Mouse (Mus musculus) liver, postnatal 0 days (tissue): Measurements from ENCODE around the gene Phlda1. TPM values are rescaled to one million over a fixed set of nuclear protein-coding genes. Genes with fewer than 3 reads are reported as not detected.

Experiments used
- ATAC-seq: fragments of 200-750 bp; cut with Nextera tagmentation; 2 replicates; pipeline ENCODE4 v1.8.0; 2017; ENCODE audit warnings: mild to moderate bottlenecking, moderate library complexity
- DNase-seq: peaks from one replicate; pipeline ENCODE4 v3.0.0-alpha.2; 2016
- H3K27ac ChIP-seq: fragments of 300-500 bp; sonication (generic); 2 replicates; pipeline ENCODE4 v1.5.1; 2014; ENCODE audit warnings: antibody characterized with exemption, moderate library complexity, mild to moderate bottlenecking, low read depth
- H3K27me3 ChIP-seq: fragments of 300-500 bp; sonication (generic); 2 replicates; pipeline ENCODE4 v1.6.1; 2014; ENCODE audit warnings: low read length, control low read depth, mixed read lengths; ENCODE audit not compliant: insufficient read depth
- H3K36me3 ChIP-seq: fragments of 300-500 bp; sonication (generic); replicated peaks from 2 replicates; pipeline ENCODE4 v1.6.1; 2014; ENCODE audit warnings: mild to moderate bottlenecking, control low read depth, low read length, moderate library complexity, mixed read lengths; ENCODE audit not compliant: insufficient read depth
- H3K4me1 ChIP-seq: fragments of 300-500 bp; sonication (generic); 2 replicates; pipeline ENCODE4 v1.6.1; 2014; ENCODE audit warnings: antibody characterized with exemption, mild to moderate bottlenecking, control low read depth; ENCODE audit not compliant: insufficient read depth
- H3K4me2 ChIP-seq: fragments of 300-500 bp; sonication (generic); 2 replicates; pipeline ENCODE4 v1.6.1; 2014; ENCODE audit warnings: low read depth, mild to moderate bottlenecking, low read length, moderate library complexity, mixed read lengths
- H3K4me3 ChIP-seq: fragments of 300-500 bp; sonication (generic); 2 replicates; pipeline ENCODE4 v1.5.1; 2014; ENCODE audit warnings: low read depth, low read length
- H3K9ac ChIP-seq: fragments of 300-500 bp; sonication (generic); replicated peaks from 2 replicates; pipeline ENCODE4 v1.6.1; 2014; ENCODE audit warnings: mild to moderate bottlenecking, moderate library complexity
- H3K9me3 ChIP-seq: fragments of 300-500 bp; sonication (generic); 2 replicates; pipeline ENCODE4 v1.6.1; 2016; ENCODE audit warnings: mild to moderate bottlenecking, control low read depth, low read length, mixed read lengths
- CTCF ChIP-seq: sonication (generic); IDR thresholded peaks from 2 replicates; pipeline ENCODE4 v1.5.1; 2016; ENCODE audit warnings: antibody characterized with exemption, low read depth
- EP300 ChIP-seq: IDR thresholded peaks from 2 replicates; pipeline ENCODE4 v1.6.1; 2016; ENCODE audit warnings: antibody characterized with exemption, low read depth, mild to moderate bottlenecking
- WGBS: fragments of 180-500 bp; shearing (Covaris S2); extraction: QIAGEN DNeasy Blood & Tissue Kit; methylation state at CpG from one replicate; pipeline ENCODE4 v1.1.7; 2014; ENCODE audit not compliant: insufficient replicate concordance; 5-methylcytosine and 5-hydroxymethylcytosine counted together
- polyA plus RNA-seq: library from polyadenylated mRNA; unstranded; fragments of >200 nt; fragmentation: Nextera tagmentation; extraction: Ambion mirVana; gene quantifications from 2 replicates; pipeline ENCODE4 v1.2.1, GENCODE M21; 2015

Gene Phlda1
- polyA plus RNA-seq, 1 experiment from 2014 or later: 29.6 TPM

- DNase-seq (no peak), ATAC-seq (no peak)
- no peaks in the 10 kb centered on the region for H3K27me3 ChIP-seq
Measured at GRCm38 (mm10) chr10:111530398-111530797, 24.3 kb downstream of the Phlda1 start.

GRCm38 (mm10) chr10:111534691-111535090, 28.6 kb downstream of the Phlda1 start:
- Histone ChIP-seq H3K9me3 (no peaks in the 10 kb centered on the region), H3K4me2 (no peak overlapping the region), H3K27me3 (no peaks in the 10 kb centered on the region), H3K27ac (no peak overlapping the region), H3K9ac (no peak overlapping the region), H3K4me1 (peaks cover 14% of the 10 kb centered on the region; the same call in 1 of the 2 replicates), H3K36me3 (no peaks in the 10 kb centered on the region), H3K4me3 (no peak overlapping the region)
- TF ChIP-seq CTCF: no peak
- TF ChIP-seq EP300: no peak
- DNase-seq (no peak), ATAC-seq (no peak)
- WGBS: 71% methylated on average over 8 of the region's 8 CpGs

More at GRCm38 (mm10) chr10:111530398-111530797, 24.3 kb downstream of the Phlda1 start:
- no peak overlapping the region for H3K27ac ChIP-seq
- H3K4me1 ChIP-seq: peaks cover 8% of the 10 kb centered on the region; the same call in 1 of the 2 replicates
- no peak overlapping the region for H3K4me2 ChIP-seq
- H3K4me3 ChIP-seq: no peak overlapping the region
- TF ChIP-seq EP300: no peak
- no peak for TF ChIP-seq CTCF
- H3K36me3 ChIP-seq: no peaks in the 10 kb centered on the region
- H3K9me3 ChIP-seq: no peaks in the 10 kb centered on the region
- no peak overlapping the region for H3K9ac ChIP-seq
- WGBS: 50% methylated on average over 7 of the region's 7 CpGs

- ATAC-seq: no peak
- no peak overlapping the region for H3K4me2 ChIP-seq
- H3K9me3 ChIP-seq: no peaks in the 10 kb centered on the region
- no peaks in the 10 kb centered on the region for H3K27me3 ChIP-seq
- no peak overlapping the region for H3K4me3 ChIP-seq
- no peak for TF ChIP-seq EP300
- TF ChIP-seq CTCF: no peak
- peaks cover 10% of the 10 kb centered on the region; the same call in 1 of the 2 replicates for H3K4me1 ChIP-seq
- WGBS: 82% methylated on average over 19 of the region's 19 CpGs
- no peak for DNase-seq
- no peak overlapping the region for H3K9ac ChIP-seq
- no peak overlapping the region for H3K27ac ChIP-seq
- no peaks in the 10 kb centered on the region for H3K36me3 ChIP-seq
Measured at GRCm38 (mm10) chr10:111537410-111537809, 31.3 kb downstream of the Phlda1 start.

GRCm38 (mm10) chr10:111539724-111540324, 33.7 kb downstream of the Phlda1 start:
- Histone ChIP-seq H3K27ac (peak overlapping the region; percentile 78), H3K4me1 (peaks cover 28% of the 10 kb centered on the region), H3K4me2 (peak overlapping the region; percentile 55), H3K36me3 (no peaks in the 10 kb centered on the region), H3K9me3 (no peaks in the 10 kb centered on the region), H3K4me3 (peak overlapping the region; percentile 9; the same call in 1 of the 2 replicates), H3K9ac (no peak overlapping the region), H3K27me3 (no peaks in the 10 kb centered on the region)
- DNase-seq: peak; percentile 46
- ATAC-seq: peak; percentile 66
- 23% methylated on average over 9 of the region's 9 CpGs for WGBS
- peak; percentile 36; the same call in 1 of the 2 replicates for TF ChIP-seq EP300
- TF ChIP-seq CTCF: no peak

GRCm38 (mm10) chr10:111540678-111541077, 34.6 kb downstream of the Phlda1 start:
- Histone ChIP-seq H3K9ac (no peak overlapping the region), H3K4me3 (no peak overlapping the region), H3K27me3 (no peaks in the 10 kb centered on the region), H3K9me3 (no peaks in the 10 kb centered on the region), H3K27ac (no peak overlapping the region), H3K36me3 (no peaks in the 10 kb centered on the region), H3K4me2 (no peak overlapping the region), H3K4me1 (peaks cover 31% of the 10 kb centered on the region)
- TF ChIP-seq CTCF (no peak), EP300 (no peak)
- 91% methylated on average over 9 of the region's 9 CpGs for WGBS
- ATAC-seq: no peak
- no peak for DNase-seq

GRCm38 (mm10) chr10:111543106-111543505, 37.0 kb downstream of the Phlda1 start:
- Histone ChIP-seq H3K9me3 (no peaks in the 10 kb centered on the region), H3K4me2 (no peak overlapping the region), H3K36me3 (no peaks in the 10 kb centered on the region), H3K27me3 (no peaks in the 10 kb centered on the region), H3K4me1 (peaks cover 32% of the 10 kb centered on the region), H3K9ac (no peak overlapping the region), H3K4me3 (no peak overlapping the region), H3K27ac (peak overlapping the region; percentile 66)
- ATAC-seq: no peak
- no peak for TF ChIP-seq EP300
- no peak for TF ChIP-seq CTCF
- 77% methylated on average over 7 of the region's 7 CpGs for whole genome bisulfite sequencing
- no peak for DNase-seq
